Mouse (Mus musculus) stomach, embryonic 14.5 days (tissue): ENCODE data around the gene Lyrm1. TPM values are rescaled to one million over a fixed set of nuclear protein-coding genes. Genes with fewer than 3 reads are reported as not detected.

Experiments
- ATAC-seq: fragments of 200-750 bp; cut with Nextera tagmentation; 2 replicates; pipeline ENCODE4 v1.8.0; 2017; ENCODE audit warnings: low read depth, moderate TSS enrichment; ENCODE audit not compliant: insufficient number of reproducible peaks, insufficient read depth, low FRiP score
- H3K27ac ChIP-seq: fragments of 300-500 bp; sonication (generic); 2 replicates; pipeline ENCODE4 v1.5.1; 2014; ENCODE audit warnings: mild to moderate bottlenecking, low read length, moderate library complexity, mixed read lengths
- H3K27me3 ChIP-seq: fragments of 300-500 bp; sonication (generic); 2 replicates; pipeline ENCODE4 v1.6.1; 2014; ENCODE audit warnings: low read length, control low read depth, mixed read lengths; ENCODE audit not compliant: control insufficient read depth, insufficient read depth
- H3K36me3 ChIP-seq: fragments of 300-500 bp; sonication (generic); 2 replicates; pipeline ENCODE4 v1.6.1; 2014; ENCODE audit warnings: mild to moderate bottlenecking, control low read depth, low read length, moderate library complexity, mixed read lengths; ENCODE audit not compliant: control insufficient read depth, insufficient read depth
- H3K4me1 ChIP-seq: fragments of 300-500 bp; sonication (generic); 2 replicates; pipeline ENCODE4 v1.6.1; 2014; ENCODE audit warnings: low read length, control low read depth, mixed read lengths; ENCODE audit not compliant: control insufficient read depth, insufficient read depth
- H3K4me2 ChIP-seq: fragments of 300-500 bp; sonication (generic); replicated peaks from 2 replicates; pipeline ENCODE4 v1.6.1; 2014; ENCODE audit warnings: low read depth, low read length, control low read depth
- H3K4me3 ChIP-seq: fragments of 300-500 bp; sonication (generic); 2 replicates; pipeline ENCODE4 v1.5.1; 2014; ENCODE audit warnings: low read depth, low read length, control low read depth
- H3K9ac ChIP-seq: fragments of 300-500 bp; sonication (generic); replicated peaks from 2 replicates; pipeline ENCODE4 v1.6.1; 2014; ENCODE audit warnings: low read depth, mild to moderate bottlenecking, control low read depth, low read length, moderate library complexity, mixed read lengths
- H3K9me3 ChIP-seq: fragments of 300-500 bp; sonication (generic); 2 replicates; pipeline ENCODE4 v1.6.1; 2016; ENCODE audit warnings: low read depth, low read length, control low read depth; ENCODE audit not compliant: control insufficient read depth
- WGBS: fragments of 180-500 bp; shearing (Covaris S2); extraction: QIAGEN DNeasy Blood & Tissue Kit; methylation state at CpG from one replicate; pipeline ENCODE4 v1.1.7; 2014; 5-methylcytosine and 5-hydroxymethylcytosine counted together
- polyA plus RNA-seq: library from polyadenylated mRNA; unstranded; fragments of >200 nt; fragmentation: Nextera tagmentation; extraction: Ambion mirVana; gene quantifications from 2 replicates; pipeline ENCODE4 v1.2.1, GENCODE M21; 2014

Lyrm1 gene
- polyA plus RNA-seq = 8.6 and 10.7 TPM in 2 replicates

- Histone ChIP-seq H3K9me3 (no peaks in the 10 kb centered on the region), H3K27ac (peak within 1 kb of the TSS; percentile 96), H3K4me3 (peak within 1 kb of the TSS; percentile 68), H3K4me1 (0 out of 2 replicates have a peak, but pooled peaks cover 9% of the 10 kb centered on the region), H3K9ac (peak within 1 kb of the TSS; percentile 73), H3K4me2 (peak within 1 kb of the TSS; percentile 72), H3K36me3 (no peaks in the 10 kb centered on the region), H3K27me3 (no peaks in the 10 kb centered on the region)
- peak; percentile 98 for ATAC-seq
- under 1% methylated on average over 55 of the region's 63 CpGs for WGBS
Observed at GRCm38 (mm10) chr7:119895639-119896512, at the start of gene Lyrm1, which contains the start of gene Dcun1d3. Gene Lyrm1 (plus strand): TSS chr7:119895861. Gene Dcun1d3 (minus strand): TSS chr7:119896298.

GRCm38 (mm10) chr7:119847396-119847795 lies 48.3 kb upstream of the Lyrm1 start:
- H3K4me3 ChIP-seq = no peak overlapping the region
- H3K9ac ChIP-seq = no peak overlapping the region
- H3K9me3 ChIP-seq = no peaks in the 10 kb centered on the region
- no peaks in the 10 kb centered on the region for H3K4me1 ChIP-seq
- ATAC-seq = no peak
- 95% methylated on average over 2 of the region's 2 CpGs for WGBS
- H3K36me3 ChIP-seq = peaks cover 17% of the 10 kb centered on the region
- H3K27me3 ChIP-seq = no peaks in the 10 kb centered on the region
- H3K4me2 ChIP-seq = no peak overlapping the region
- no peak overlapping the region for H3K27ac ChIP-seq

- no peak overlapping the region for H3K9ac ChIP-seq
- no peak overlapping the region for H3K27ac ChIP-seq
- WGBS = 0% methylated on average over 1 of the region's 1 CpGs
- ATAC-seq = no peak
- no peak overlapping the region for H3K4me2 ChIP-seq
- peaks cover 10% of the 10 kb centered on the region for H3K36me3 ChIP-seq
- no peaks in the 10 kb centered on the region for H3K9me3 ChIP-seq
- H3K4me3 ChIP-seq = no peak overlapping the region
- no peaks in the 10 kb centered on the region for H3K27me3 ChIP-seq
- no peaks in the 10 kb centered on the region for H3K4me1 ChIP-seq
Observed at GRCm38 (mm10) chr7:119849096-119849495, 46.6 kb upstream of the Lyrm1 start.

- H3K27ac ChIP-seq = no peak overlapping the region
- H3K9ac ChIP-seq = no peak overlapping the region
- ATAC-seq = no peak
- H3K4me2 ChIP-seq = no peak overlapping the region
- no peak overlapping the region for H3K4me3 ChIP-seq
- 0 out of 2 replicates have a peak, but pooled peaks cover 5% of the 10 kb centered on the region for H3K36me3 ChIP-seq
- H3K27me3 ChIP-seq = no peaks in the 10 kb centered on the region
- 71% methylated on average over 5 of the region's 5 CpGs for WGBS
- no peaks in the 10 kb centered on the region for H3K4me1 ChIP-seq
- H3K9me3 ChIP-seq = no peaks in the 10 kb centered on the region
Observed at GRCm38 (mm10) chr7:119850737-119851136, 44.9 kb upstream of the Lyrm1 start.

- Histone ChIP-seq H3K36me3 (peaks cover 6% of the 10 kb centered on the region; the same call in 1 of the 2 replicates), H3K4me3 (no peak overlapping the region), H3K9ac (no peak overlapping the region), H3K9me3 (no peaks in the 10 kb centered on the region), H3K27ac (no peak overlapping the region), H3K27me3 (no peaks in the 10 kb centered on the region), H3K4me1 (no peaks in the 10 kb centered on the region), H3K4me2 (no peak overlapping the region)
- no peak for ATAC-seq
Observed at GRCm38 (mm10) chr7:119852494-119852893, 43.2 kb upstream of the Lyrm1 start.

GRCm38 (mm10) chr7:119853186-119853585 lies 42.5 kb upstream of the Lyrm1 start:
- 87% methylated on average over 1 of the region's 1 CpGs for WGBS
- no peak overlapping the region for H3K9ac ChIP-seq
- no peak overlapping the region for H3K4me2 ChIP-seq
- ATAC-seq = no peak
- H3K36me3 ChIP-seq = peaks cover 6% of the 10 kb centered on the region; the same call in 1 of the 2 replicates
- no peaks in the 10 kb centered on the region for H3K27me3 ChIP-seq
- no peak overlapping the region for H3K4me3 ChIP-seq
- no peaks in the 10 kb centered on the region for H3K4me1 ChIP-seq
- H3K27ac ChIP-seq = no peak overlapping the region
- H3K9me3 ChIP-seq = no peaks in the 10 kb centered on the region

- ATAC-seq = no peak
- Histone ChIP-seq H3K9me3 (no peaks in the 10 kb centered on the region), H3K36me3 (peaks cover 9% of the 10 kb centered on the region; the same call in 1 of the 2 replicates)
Observed at GRCm38 (mm10) chr7:119854362-119854761, 41.3 kb upstream of the Lyrm1 start.

GRCm38 (mm10) chr7:119855031-119855430 lies 40.6 kb upstream of the Lyrm1 start:
- Histone ChIP-seq H3K9ac (no peak overlapping the region), H3K36me3 (peaks cover 11% of the 10 kb centered on the region; the same call in 1 of the 2 replicates)

More at GRCm38 (mm10) chr7:119854362-119854761, 41.3 kb upstream of the Lyrm1 start:
- H3K27me3 ChIP-seq = no peaks in the 10 kb centered on the region
- no peak overlapping the region for H3K4me2 ChIP-seq
- no peaks in the 10 kb centered on the region for H3K4me1 ChIP-seq
- 95% methylated on average over 2 of the region's 2 CpGs for WGBS
- H3K4me3 ChIP-seq = no peak overlapping the region
- H3K9ac ChIP-seq = no peak overlapping the region
- no peak overlapping the region for H3K27ac ChIP-seq

More at GRCm38 (mm10) chr7:119855031-119855430, 40.6 kb upstream of the Lyrm1 start:
- Histone ChIP-seq H3K9me3 (no peaks in the 10 kb centered on the region), H3K4me2 (no peak overlapping the region), H3K4me3 (no peak overlapping the region), H3K27me3 (no peaks in the 10 kb centered on the region), H3K4me1 (no peaks in the 10 kb centered on the region), H3K27ac (no peak overlapping the region)
- ATAC-seq = no peak
